Mouse (Mus musculus) heart, postnatal 25 days (tissue): ENCODE data around the gene Hmgn1. TPM values are rescaled to one million over a fixed set of nuclear protein-coding genes. Genes with fewer than 3 reads are reported as not detected.
A peak's percentile ranks its signal among the peaks of the same experiment; 100 is the strongest.
"Not testable (repeated sequence)": the region's sequence is repeated elsewhere in the genome, so short reads cannot be mapped to it uniquely, and the experiment has no call there.

Experiments used
- DNase-seq: peaks from one replicate; pipeline ENCODE4 v3.0.0; 2022; ENCODE audit warnings: low spot score
- intact Hi-C: fragments of 180-260 bp; cut with DNase I; formaldehyde crosslinking; loops from one replicate; pipeline ENCODE4 v1.15.1; 2025
- total RNA-seq, 2 experiments: library from RNA; stranded (reverse); gene quantifications; 2 replicates each; pipeline ENCODE4 v1.2.3; 2021

Hmgn1 gene
- total RNA-seq, 2 experiments from 2014 or later, result 52.9 to 56.6 TPM

GRCm38 (mm10) chr16:96144748-96145109, 17.2 kb upstream of the Hmgn1 start:
- intact Hi-C loops, result loop anchor here (5.0 kb wide), 2 partner anchors 62 to 97 kb away; partner anchors contain the start of gene Brwd1
- not testable (repeated sequence) for DNase-seq

GRCm38 (mm10) chr16:96128466-96128865, 937 bp upstream of the Hmgn1 start:
- DNase-seq, result no peak
- intact Hi-C loops, result loop anchor here (2.0 kb wide), 1 partner anchor 14 kb away; no protein-coding TSS in a partner anchor

GRCm38 (mm10) chr16:96127288-96127656, 257 bp downstream of the Hmgn1 start:
- intact Hi-C loops, result loop anchor here (2.0 kb wide), 1 partner anchor 44 kb away; the partner anchor contains the start of gene Brwd1
- no peak for DNase-seq

GRCm38 (mm10) chr16:96126684-96127171, 801 bp downstream of the Hmgn1 start:
- intact Hi-C loops, result loop anchor here (2.0 kb wide), 1 partner anchor 44 kb away; the partner anchor contains the start of gene Brwd1
- DNase-seq, result no peak

GRCm38 (mm10) chr16:96120022-96120623, 7.4 kb downstream of the Hmgn1 start:
- intact Hi-C loops, result no loop called here
- no peak for DNase-seq

GRCm38 (mm10) chr16:96114729-96115128, 12.8 kb downstream of the Hmgn1 start:
- intact Hi-C loops, result no loop called here
- DNase-seq, result no peak

- DNase-seq, result no peak
- intact Hi-C loops, result no loop called here
Observed at GRCm38 (mm10) chr16:96112769-96113168, 14.8 kb downstream of the Hmgn1 start.

- no peak for DNase-seq
- intact Hi-C loops, result no loop called here
Observed at GRCm38 (mm10) chr16:96110655-96111345, 16.7 kb downstream of the Hmgn1 start.

GRCm38 (mm10) chr16:96109673-96110072, 17.9 kb downstream of the Hmgn1 start:
- intact Hi-C loops, result no loop called here
- DNase-seq, result no peak

- intact Hi-C loops, result no loop called here
- DNase-seq, result no peak
Observed at GRCm38 (mm10) chr16:96103036-96103435, 24.5 kb downstream of the Hmgn1 start.

GRCm38 (mm10) chr16:96097811-96098210, 29.7 kb downstream of the Hmgn1 start:
- DNase-seq, intact Hi-C loops: not testable (repeated sequence)

- intact Hi-C loops, result no loop called here
- DNase-seq, result no peak
Observed at GRCm38 (mm10) chr16:96095966-96096365, 31.6 kb downstream of the Hmgn1 start.

- peak; percentile 12 for DNase-seq
- intact Hi-C loops, result no loop called here
Observed at GRCm38 (mm10) chr16:96091515-96092504, 35.7 kb downstream of the Hmgn1 start.

- intact Hi-C loops, result no loop called here
- DNase-seq, result no peak
Observed at GRCm38 (mm10) chr16:96088120-96088519, 39.4 kb downstream of the Hmgn1 start.

GRCm38 (mm10) chr16:96087436-96087835, 40.1 kb downstream of the Hmgn1 start:
- intact Hi-C loops, result no loop called here
- no peak for DNase-seq

GRCm38 (mm10) chr16:96087001-96087400, 40.5 kb downstream of the Hmgn1 start:
- no peak for DNase-seq
- intact Hi-C loops, result no loop called here

GRCm38 (mm10) chr16:96085597-96085996, 41.9 kb downstream of the Hmgn1 start:
- intact Hi-C loops, result no loop called here

GRCm38 (mm10) chr16:96083179-96083646, 44.3 kb downstream of the Hmgn1 start:
- DNase-seq, result no peak

More at GRCm38 (mm10) chr16:96085597-96085996, 41.9 kb downstream of the Hmgn1 start:
- no peak for DNase-seq

GRCm38 (mm10) chr16:96082301-96083178, 45.0 kb downstream of the Hmgn1 start, which contains the start of gene Brwd1:
Gene Brwd1, minus strand, starts transcription at chr16:96082526.
- peak; percentile 86 for DNase-seq
- intact Hi-C loops, result loop anchor here (2.0 to 5.0 kb wide), 2 partner anchors 44 to 65 kb away; partner anchors contain the start of genes Hmgn1 and Wrb

More at GRCm38 (mm10) chr16:96083179-96083646, 44.3 kb downstream of the Hmgn1 start:
- intact Hi-C loops, result loop anchor here (2.0 to 5.0 kb wide), 2 partner anchors 44 to 64 kb away; partner anchors contain the start of genes Hmgn1 and Wrb
